Mouse (Mus musculus) testis, postnatal 10 days (tissue): ENCODE measurements at regions not wholly inside any gene's neighbourhood (a gene's known extent, or its start where the extent isn't known, plus 50 kb on each side); places are given as distances from the start of the nearest gene placed in this dataset.

Experiments
- DNase-seq: peaks from one replicate; pipeline ENCODE4 v3.0.0; 2021; ENCODE audit warnings: low spot score

- no peak for DNase-seq
Measured at GRCm38 (mm10) chr9:34280311-34281208, 205.1 kb upstream of the Kirrel3 start.

GRCm38 (mm10) chr9:34323571-34323970 lies 162.1 kb upstream of the Kirrel3 start:
- DNase-seq = no peak

GRCm38 (mm10) chr9:34328723-34329122 lies 157.0 kb upstream of the Kirrel3 start:
- no peak for DNase-seq

- DNase-seq = no peak
Measured at GRCm38 (mm10) chr9:34334112-34334511, 151.6 kb upstream of the Kirrel3 start.

- DNase-seq = no peak
Measured at GRCm38 (mm10) chr9:34334555-34335468, 150.9 kb upstream of the Kirrel3 start.

GRCm38 (mm10) chr9:34348442-34348841 lies 137.3 kb upstream of the Kirrel3 start:
- DNase-seq = no peak

GRCm38 (mm10) chr9:34349997-34350396 lies 135.7 kb upstream of the Kirrel3 start:
- no peak for DNase-seq

GRCm38 (mm10) chr9:34353744-34354143 lies 131.9 kb upstream of the Kirrel3 start:
- no peak for DNase-seq

GRCm38 (mm10) chr9:34354723-34355316 lies 130.9 kb upstream of the Kirrel3 start:
- no peak for DNase-seq

GRCm38 (mm10) chr9:34370686-34371398 lies 114.9 kb upstream of the Kirrel3 start:
- DNase-seq = no peak

GRCm38 (mm10) chr9:34375187-34375586 lies 110.5 kb upstream of the Kirrel3 start:
- DNase-seq = no peak

GRCm38 (mm10) chr9:34380008-34380407 lies 105.7 kb upstream of the Kirrel3 start:
- no peak for DNase-seq

- DNase-seq = no peak
Measured at GRCm38 (mm10) chr9:34381601-34382000, 104.1 kb upstream of the Kirrel3 start.

GRCm38 (mm10) chr9:34382208-34382607 lies 103.5 kb upstream of the Kirrel3 start:
- no peak for DNase-seq

GRCm38 (mm10) chr9:34386071-34386470 lies 99.6 kb upstream of the Kirrel3 start:
- peak; percentile 44 for DNase-seq

GRCm38 (mm10) chr9:34393042-34393441 lies 92.7 kb upstream of the Kirrel3 start:
- DNase-seq = no peak

GRCm38 (mm10) chr9:34395839-34396804 lies 89.6 kb upstream of the Kirrel3 start:
- DNase-seq = no peak

GRCm38 (mm10) chr9:34411699-34412098 lies 74.0 kb upstream of the Kirrel3 start:
- DNase-seq = peak; percentile 18

GRCm38 (mm10) chr9:34416153-34416552 lies 69.5 kb upstream of the Kirrel3 start:
- DNase-seq = peak; percentile 28

GRCm38 (mm10) chr9:34418100-34418499 lies 67.6 kb upstream of the Kirrel3 start:
- DNase-seq = peak; percentile 21
